Mouse (Mus musculus) left cerebral cortex, postnatal 4 days (tissue): ENCODE measurements around the gene Rgs8. TPM values are rescaled to one million over a fixed set of nuclear protein-coding genes. Genes with fewer than 3 reads are reported as not detected.

ENCODE experiments used
- DNase-seq: peaks from one replicate; pipeline ENCODE4 v3.0.0-alpha.2; 2022
- intact Hi-C: fragments of 180-260 bp; cut with DNase I; formaldehyde crosslinking; loops from one replicate; pipeline ENCODE4 v1.15.1; 2025
- total RNA-seq, 2 experiments: library from RNA; stranded (reverse); gene quantifications; 2 replicates each; pipeline ENCODE4 v1.2.3; 2021

Rgs8 gene
- total RNA-seq, 2 experiments from 2014 or later, result 22.2 to 27.3 TPM

DNA sequence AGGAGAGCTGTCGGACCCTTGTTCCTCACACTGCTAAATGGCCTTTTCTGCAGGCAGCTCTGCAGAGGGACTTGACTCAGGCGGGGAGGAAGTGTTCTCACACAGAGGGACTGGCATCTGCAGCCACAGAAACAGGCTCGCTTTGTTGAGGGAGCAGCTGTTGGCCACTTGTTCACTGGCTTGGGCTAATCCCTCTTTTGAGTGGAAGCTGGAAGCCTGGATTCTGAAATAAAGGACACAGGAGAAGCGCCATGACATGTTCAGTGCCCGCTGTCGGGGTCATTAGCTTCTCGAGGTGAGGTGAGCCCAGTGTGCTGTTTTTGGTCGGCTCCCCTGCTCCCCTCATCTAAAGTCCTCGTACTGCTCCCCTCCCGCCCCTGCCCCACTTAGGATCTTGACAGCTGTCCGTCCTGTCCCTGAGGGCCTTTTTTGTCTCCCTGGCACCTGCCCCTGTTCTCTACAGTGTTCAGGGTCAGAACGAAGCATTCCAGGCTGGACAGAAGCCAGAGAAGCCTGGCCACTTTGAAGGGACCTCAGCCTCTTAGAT is 50.7 kb downstream of the Rgs8 start:
- intact Hi-C loops, result no loop called here
- peak; percentile 65 for DNase-seq

DNA sequence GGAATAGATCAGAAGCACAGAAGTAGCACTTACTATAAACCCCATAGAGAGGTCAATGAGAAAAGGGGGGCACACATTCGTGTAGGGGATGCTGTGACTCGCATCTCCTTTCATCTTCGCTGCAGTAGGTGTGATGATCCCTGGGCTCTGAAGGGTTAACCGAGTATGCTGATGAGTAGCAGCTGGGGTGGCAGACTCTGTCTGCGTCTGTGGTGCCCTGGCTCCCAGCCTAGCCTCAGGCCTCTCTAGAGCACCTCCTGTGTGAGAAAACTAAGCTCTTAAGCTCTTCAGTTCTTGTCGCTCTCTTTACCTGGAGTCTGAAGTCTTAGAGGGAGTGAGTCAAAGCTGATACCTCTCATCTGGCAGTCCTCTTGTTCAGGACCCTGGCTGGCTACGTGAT is 51.3 kb downstream of the Rgs8 start:
- peak; percentile 70 for DNase-seq
- intact Hi-C loops, result no loop called here

DNA sequence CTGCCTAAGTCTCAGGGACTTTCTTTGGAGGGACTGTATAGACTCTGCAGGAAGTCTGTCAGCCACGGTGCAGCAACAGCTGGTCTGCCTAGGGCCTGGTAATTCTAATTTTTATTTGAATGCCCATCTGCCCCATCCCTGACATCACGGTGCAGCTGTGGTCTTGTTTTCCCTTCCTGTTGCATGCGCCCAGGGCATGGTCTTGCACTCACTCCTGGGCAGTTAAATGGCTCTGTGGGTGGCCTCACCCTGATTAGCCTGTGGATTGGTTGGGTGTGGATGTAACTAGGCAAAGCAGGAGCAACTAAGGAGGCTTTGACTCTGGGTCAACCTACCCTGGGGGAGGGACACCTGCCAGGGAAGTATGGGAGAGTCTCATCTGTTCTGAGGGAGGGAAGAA is 52.2 kb downstream of the Rgs8 start:
- DNase-seq, result peak; percentile 31
- intact Hi-C loops, result no loop called here

DNA sequence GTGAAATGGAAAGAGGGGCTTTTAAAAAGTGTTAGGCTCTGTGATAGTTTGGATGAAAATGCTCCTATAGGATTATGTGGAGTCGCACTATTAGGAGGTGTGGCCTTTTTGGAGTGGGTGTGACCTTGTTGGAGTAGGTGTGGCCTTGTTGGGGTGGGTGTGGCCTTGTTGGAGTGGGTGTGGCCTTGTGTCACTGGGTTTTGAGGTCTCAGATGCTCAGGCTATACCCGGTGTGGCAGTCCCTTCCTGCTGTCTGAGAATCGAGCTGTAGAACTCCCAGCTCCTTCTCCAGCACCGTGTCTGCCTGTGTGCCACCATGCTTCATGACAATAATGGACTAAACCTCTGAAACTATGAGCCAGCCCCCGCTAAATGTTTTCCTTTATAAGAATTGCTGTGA is 55.8 kb downstream of the Rgs8 start:
- intact Hi-C loops, result no loop called here
- no peak for DNase-seq

DNA sequence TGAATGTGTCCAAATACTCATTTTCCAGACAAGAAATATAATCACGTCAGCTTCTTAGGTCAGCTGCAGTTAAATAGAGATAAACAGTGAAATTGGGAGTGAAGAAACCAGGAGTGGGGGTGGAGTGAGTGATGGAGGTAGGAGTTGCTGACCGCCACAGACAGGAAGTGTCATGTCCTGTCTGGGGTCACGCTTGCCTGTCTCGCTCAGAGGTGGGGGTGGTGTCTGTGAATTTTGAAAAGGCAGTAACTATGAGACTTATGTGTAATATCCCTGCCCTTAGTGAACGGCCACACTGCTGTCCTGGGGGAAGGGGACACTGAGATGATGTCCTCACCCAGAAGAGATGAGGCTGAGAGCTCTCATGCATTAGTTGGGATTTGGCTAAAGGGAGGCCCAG is 56.6 kb downstream of the Rgs8 start:
- DNase-seq, result no peak
- intact Hi-C loops, result no loop called here

GRCm38 (mm10) chr1:153711544-153712262 is 58.9 kb downstream of the Rgs8 start:
- DNase-seq, result no peak
- intact Hi-C loops, result no loop called here

- intact Hi-C loops, result no loop called here
- DNase-seq, result no peak
These were observed 59.8 kb downstream of the Rgs8 start for GRCm38 (mm10) chr1:153712633-153713032.

DNA sequence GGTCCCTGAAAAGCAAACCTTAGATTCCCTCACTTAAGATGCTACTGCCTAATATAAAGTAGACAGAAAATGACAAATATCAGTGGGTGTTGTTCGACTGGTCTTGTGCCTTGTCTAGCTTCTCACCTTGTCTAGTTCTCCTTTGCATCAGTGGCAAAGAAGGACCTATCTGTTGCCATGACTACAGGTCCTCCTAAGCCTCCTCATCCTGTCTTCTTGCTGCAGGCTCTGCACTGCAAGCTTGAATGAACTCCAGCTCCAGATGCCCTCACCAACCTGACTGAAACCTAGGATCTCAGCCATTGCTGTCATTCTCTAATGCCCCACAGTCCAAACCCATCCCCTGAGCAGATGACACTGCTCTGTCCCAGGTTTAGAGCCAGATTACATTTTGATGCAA is 65.2 kb downstream of the Rgs8 start:
- intact Hi-C loops, result no loop called here
- no peak for DNase-seq

DNA sequence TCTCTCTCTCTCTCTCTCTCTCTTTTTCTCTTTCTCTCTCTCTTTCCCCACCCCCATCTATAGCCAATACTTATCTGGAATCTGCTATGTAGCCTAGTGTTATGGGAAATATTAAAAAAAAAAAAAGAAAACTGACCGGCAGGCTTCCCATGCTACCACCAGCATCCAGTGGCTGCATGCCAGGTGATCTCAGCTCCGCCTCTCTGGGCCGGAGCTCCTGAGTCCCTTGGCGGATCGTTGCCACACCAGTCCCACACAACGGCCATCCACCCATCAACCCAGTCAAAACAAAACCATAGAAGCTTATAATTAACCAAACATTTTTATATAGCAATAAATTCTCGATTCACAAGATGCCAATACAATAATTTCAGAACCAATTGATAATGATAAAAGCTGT is 68.1 kb downstream of the Rgs8 start:
- peak; percentile 47 for DNase-seq

DNA sequence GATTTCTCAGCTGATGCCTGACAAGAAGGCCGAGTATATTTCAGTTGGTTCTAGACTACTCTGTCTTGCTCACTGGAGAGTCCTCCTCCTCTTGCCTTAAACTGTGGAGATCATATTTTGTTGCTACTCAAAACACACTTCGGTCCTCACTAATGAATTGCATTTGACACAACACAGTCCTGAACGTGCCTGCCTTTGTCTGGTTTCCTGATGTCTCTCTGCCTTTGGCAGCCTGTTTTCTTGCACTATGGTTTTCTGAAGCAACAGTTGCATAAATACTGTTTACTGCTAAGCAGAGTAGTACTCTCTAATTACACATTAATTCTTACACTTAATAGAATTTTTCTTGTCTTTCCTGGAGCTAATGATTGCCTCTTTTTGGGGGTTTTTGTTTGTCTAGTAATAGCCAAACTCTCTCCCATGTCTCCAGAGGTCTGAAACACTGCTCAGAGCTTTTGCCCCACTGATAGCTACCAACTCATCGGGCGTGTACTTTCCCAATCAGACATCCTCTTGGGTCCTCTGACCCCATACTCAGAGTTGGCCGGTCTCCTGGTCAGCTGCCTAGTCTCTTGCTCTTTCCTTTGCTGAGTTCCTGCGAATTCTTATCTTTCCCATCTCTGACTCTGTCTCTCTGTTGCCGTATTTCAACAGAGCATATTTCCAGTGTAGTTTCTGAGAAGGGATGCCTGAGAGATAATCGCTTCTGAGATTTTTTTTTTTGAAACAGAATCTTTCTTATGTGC is 68.9 kb downstream of the Rgs8 start:
- DNase-seq, result no peak
- intact Hi-C loops, result no loop called here

More for the DNA sequence above, 68.1 kb downstream of the Rgs8 start:
- intact Hi-C loops, result no loop called here

DNA sequence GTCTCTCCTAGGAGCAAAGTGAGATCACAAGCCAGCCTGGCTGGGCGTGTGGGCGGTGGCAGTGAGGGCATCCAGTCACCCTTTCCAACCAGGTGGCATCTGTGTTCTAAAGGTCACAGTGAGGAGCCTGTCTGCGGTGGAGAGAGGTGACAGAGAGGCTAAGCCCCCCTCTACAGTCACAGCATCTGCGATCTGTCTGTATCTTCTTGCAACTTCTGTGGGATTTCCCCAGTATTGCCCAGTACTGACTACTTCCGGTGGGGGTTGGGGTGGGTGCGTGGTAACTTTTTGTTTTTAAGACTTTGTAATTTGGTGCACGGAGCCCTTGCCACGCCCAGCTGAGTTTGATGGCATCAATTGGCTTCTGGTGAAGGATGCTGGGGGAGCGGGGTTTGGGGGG is 70.6 kb downstream of the Rgs8 start:
- no peak for DNase-seq
- intact Hi-C loops, result no loop called here

DNA sequence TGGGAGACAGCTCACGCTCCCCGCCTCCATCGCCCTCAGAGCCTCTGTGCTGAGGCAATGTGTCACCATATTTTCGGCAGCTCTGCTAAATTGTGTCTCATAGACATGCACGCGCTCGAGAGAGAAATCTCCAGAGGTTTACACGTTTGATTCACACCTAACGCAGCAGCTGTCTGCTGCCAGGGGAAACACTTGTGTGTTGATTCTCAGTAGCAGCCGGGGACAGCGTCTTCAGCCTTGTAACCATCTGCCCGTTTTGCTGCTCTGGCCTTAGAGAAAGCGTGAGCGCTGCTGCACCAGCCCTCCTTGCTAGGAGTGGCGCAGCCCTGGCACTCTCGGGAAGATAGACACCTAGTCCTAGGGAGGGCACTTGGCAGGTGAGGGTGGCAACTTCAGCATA is 73.8 kb downstream of the Rgs8 start:
- intact Hi-C loops, result no loop called here
- DNase-seq, result no peak

DNA sequence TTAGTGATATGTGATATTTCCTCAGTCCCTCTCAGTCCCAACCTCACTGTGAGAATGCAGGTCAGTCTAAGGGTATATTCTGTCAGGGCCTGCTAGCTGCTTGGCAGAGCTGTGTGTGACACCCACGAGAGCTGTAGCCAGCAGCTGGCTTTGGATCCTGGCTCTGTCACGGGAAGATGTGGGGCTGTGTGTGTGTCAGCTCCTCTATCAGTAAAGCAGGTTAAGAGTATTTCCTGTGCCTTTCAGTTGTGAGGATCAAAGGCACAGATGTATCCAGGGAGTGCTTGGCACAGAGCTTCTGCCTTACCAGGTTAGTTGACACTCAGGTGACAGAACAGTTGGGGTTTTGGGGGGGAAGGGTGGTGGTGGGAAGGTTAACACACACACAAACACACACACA is 77.0 kb downstream of the Rgs8 start:
- DNase-seq, result no peak
- intact Hi-C loops, result no loop called here

GRCm38 (mm10) chr1:153730671-153731070 is 77.8 kb downstream of the Rgs8 start:
- intact Hi-C loops, result no loop called here
- no peak for DNase-seq

- DNase-seq, result peak; percentile 58
- intact Hi-C loops, result no loop called here
These were observed 80.4 kb downstream of the Rgs8 start for GRCm38 (mm10) chr1:153733181-153733580.

GRCm38 (mm10) chr1:153734866-153735265 is 82.0 kb downstream of the Rgs8 start:
- intact Hi-C loops, result no loop called here
- no peak for DNase-seq

DNA sequence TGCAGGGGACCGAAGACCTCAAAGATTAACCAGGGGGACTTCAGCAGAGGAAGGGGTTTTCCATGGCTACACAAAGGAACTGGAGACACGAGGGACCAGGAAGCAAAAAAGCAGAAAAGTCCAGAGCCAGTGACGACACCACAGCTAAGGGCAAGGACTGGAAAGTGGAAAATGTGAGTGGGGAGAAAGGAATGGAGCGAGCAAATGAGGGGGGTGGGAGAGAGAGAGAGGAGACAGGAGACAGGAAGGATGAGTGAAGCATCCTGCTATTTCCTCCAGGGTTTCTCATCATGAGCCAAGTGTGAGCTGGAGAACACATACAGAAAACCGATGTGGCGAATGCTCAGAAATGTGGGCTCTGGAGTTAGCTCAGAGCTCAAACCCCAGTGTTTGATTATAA is 83.3 kb downstream of the Rgs8 start:
- no peak for DNase-seq
- intact Hi-C loops, result no loop called here

DNA sequence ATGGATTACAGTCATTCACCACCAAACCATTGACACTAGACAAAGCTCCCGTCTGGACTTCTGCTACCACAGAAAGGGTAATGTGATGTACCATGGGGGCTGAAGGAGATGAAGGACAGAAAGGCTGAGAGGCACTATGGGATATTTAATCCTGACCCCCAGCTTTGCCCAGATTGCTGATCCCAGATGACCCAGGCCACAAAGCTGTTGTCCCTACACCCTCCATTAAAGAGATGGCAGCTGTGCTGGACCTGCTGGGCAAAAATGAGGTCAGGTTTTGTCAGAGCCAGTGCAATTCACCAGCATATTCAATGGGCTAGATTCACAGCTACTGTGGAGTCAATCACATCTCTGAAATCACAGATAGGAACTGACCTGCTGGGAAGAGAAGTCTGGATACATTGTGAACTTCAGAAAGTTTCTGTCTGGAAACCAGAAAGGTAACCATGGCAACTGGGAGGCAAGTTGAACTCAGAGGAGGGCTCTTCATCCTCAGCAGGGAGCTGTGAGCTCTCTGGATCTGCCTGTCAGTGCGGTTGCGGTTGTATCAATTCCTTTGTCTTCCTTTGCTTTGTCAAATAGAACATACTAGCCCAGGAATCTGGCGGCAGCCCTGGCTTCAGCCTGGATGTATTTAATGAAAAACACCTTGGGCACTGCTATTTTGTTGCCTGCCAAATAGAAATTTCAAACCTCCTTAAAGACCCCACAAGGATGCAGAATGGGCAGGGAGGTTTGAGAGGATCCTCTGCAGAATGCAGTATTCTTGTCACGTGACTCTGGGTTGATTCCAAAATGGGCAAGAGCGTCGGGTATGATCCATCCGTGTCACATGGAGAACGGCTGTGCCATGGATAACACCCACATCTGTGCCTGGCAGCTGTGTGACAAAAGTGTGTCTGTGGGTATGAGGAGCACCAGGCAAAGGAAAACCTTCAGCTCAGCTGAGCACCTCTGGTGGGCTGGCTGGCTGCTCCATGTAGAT is 84.6 kb downstream of the Rgs8 start:
- intact Hi-C loops, result no loop called here
- no peak for DNase-seq

- intact Hi-C loops, result loop anchor here (10.0 kb wide), 1 partner anchor 255 kb away; the partner anchor contains the start of gene Dhx9
- DNase-seq, result no peak
These were observed 86.7 kb downstream of the Rgs8 start for GRCm38 (mm10) chr1:153739437-153740015.

- intact Hi-C loops, result loop anchor here (10.0 kb wide), 1 partner anchor 255 kb away; the partner anchor contains the start of gene Dhx9
- DNase-seq, result peak; percentile 81
These were observed 87.3 kb downstream of the Rgs8 start, which contains the start of gene Rgs16 for GRCm38 (mm10) chr1:153740145-153740544. Rgs16 (plus strand) TSS chr1:153740349.
